Mouse (Mus musculus) thymus, postnatal 36 days (tissue): ENCODE results near the gene Gm12830.
A peak's percentile ranks its signal among the peaks of the same experiment; 100 is the strongest.

Experiments used
- DNase-seq, 2 experiments: peaks; one replicate each; pipeline ENCODE4 v3.0.0; 2022; ENCODE audit warnings: mixed read lengths in 2 of 2

Gene Gm12830

DNA sequence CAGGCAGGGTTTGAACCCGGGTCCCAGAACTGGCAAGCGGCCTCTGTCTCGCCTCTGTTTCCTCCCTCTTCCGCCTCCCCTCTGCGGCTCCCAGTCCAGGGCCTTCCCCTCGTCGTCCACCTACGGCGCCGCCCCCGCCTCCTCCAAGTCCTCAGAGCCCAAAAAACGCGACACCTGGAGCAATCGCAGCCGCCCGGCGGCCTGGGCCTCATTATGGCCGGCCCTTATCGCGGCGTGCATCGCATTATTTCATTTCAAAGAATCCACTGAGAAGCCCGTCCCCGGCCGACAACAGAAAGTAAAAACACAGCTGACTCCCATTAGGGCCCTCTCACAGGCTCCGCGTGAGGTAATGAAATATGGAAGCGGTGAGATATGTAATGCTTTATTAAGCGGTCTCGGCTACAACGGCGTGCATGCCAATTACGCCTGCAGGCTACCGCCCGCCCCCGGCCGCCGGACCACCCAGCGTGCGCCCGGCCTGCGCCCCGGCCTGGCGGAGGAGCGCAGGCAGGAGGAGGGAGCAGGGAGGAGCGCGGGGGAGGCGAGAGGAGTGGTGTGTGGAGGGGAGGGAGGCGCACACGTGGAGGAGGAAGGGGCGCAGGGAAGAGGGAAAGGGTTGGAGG, at the start of gene Gm12830:
Gene Gm12830, plus strand, starts transcription at position 156 of the 626 bp plus-strand sequence.
- DNase-seq, result no peak

DNA sequence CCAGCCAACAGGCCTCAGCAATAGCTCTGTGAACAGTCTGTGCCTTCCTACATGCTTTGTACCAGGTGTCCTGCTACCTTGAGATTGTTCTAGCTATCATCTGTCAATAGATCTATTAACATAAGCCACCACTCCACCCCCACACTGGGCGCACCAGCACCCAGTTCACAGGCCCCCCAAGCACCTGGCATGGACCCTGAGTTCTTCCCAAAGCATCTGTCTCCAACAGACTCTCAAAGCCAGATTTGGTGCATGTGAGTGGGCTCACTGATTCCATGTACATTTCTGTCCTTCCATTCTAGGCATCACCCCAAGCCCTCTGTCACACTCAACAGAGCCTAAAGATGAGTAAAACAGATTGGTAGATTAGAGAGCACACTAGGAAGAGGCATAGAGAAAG, 48.2 kb upstream of the Gm12830 start:
- no peak for DNase-seq

DNA sequence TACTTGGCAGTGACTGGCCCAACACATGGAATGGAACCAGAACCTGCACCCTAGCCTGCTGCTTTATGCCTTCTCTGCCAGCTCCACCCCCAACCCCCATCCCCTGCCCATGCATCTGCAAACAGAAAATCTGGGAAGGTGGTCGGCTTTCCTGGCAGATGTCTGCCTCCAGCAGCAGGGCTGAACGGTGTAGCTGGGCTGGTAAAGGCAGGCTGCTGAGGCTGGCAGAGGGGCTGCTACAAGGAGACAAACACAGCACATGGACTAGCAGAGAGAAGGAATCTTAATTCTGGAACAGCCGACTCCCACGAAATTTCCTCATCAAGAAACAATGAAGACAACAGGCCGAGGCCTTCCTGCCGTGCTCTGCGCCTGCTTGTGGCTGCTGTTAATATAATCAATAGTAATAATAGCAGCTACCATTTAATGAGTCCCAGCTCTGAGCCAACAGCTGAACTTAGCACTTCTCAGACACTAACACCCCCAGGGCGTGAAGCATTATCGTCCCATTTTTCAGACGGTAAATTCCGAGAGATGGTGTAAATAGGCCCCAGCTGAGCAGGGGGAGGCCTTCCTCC, 43.8 kb upstream of the Gm12830 start:
- no peak for DNase-seq

DNA sequence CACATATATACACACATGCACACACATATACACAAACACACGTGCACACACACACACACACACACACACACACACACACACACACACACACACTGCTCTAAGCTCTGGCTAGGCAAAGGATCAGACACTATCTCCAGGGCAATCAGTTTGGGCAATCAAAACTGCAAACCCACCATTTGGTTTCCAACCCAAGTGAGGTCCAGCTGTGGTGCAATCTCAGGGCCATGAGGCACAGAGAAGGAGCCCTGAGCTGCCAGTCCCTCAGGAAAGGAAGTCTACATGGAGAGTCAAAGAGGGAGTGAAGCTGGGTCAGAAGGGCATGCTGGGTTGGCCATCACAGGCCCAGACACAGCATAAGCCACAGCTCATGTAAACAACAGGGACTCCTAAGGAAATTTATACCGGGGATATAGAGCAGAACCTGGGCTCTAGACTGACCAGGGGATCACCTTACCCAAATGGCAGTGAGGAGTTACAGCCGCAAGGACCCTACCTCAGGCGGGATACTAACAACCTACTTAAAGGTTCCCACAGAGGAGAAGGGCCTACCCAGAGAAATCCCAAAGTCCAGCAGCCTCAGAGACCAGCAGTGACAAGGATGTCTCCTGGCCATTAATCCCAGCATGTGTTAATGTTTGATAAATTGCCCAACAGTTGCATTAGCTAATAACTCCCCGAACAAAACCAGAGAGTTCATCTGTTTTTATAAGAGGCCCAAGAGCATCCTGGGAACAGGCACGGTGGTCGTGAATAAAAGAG, 42.6 kb upstream of the Gm12830 start:
- DNase-seq, result no peak

DNA sequence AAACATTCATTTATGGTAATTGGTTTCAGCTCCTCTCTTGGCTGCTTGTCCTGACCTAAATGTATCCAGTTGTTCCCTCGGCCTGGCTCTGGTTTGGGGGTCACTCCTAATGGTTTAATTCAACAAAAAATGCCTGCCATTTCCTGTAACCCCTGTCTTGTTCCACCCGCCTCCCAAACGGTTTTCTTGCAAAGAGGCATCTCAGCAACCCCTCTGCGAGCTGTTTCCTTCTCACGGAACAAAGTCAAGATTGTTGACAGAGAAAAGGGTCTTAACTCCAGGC, 42.1 kb upstream of the Gm12830 start:
- DNase-seq, result no peak

DNA sequence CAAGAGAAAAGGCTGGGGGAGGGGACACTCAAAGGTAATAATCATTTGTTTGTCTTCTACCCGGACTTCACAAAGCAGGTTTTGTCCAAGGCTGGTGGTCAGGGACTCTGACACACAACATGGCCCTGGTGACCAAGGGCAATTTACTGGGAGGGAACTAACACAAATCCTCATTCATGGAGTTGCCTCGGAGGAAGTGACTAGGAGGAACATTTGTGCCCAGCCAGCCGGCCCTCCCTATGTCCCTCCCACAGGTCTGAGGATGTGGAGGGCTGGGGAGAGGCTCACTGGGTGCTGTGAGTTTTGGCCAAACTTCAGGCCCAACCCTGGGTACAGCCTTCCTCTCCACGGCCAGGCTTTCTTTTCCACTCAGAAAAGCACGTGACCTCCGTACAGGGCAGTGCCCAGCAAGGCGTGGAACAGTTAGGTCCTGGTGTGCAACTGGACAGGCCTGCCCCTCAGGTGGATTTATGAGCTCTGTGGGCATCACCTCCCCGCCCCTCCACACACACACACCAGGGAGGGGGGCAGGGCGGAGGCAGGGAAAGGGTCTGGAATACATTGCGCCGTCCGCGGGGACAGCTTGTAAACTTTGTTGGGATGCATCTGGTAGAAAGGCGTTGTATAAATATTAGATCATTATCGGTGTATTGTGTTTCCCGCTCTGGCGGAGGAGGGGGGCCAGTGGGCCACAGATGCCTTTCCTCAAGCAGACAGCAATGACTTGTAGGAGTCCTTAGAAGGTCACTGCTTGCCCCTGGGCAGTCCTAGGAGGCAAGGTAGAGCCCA, 41.6 kb upstream of the Gm12830 start:
- DNase-seq, result no peak

DNA sequence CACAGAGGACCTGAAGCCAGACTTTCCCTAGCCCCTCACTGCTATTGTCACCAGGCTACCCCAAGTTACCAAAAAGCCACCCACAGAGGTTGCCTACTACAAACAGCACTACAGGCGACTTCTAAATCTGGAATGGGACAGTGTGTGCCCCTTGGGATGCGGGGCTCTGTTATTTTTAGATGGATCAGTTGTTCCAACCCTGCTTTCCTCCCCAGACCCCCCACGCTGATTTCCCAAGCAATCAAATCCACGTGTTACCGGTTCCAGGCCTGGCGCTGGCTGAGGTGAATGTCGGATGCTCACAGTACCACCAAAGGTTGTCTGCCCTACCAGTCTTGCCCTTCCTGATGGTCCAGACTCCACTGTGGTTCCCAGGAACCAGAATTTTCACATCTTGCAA, 38.7 kb upstream of the Gm12830 start:
- no peak for DNase-seq

DNA sequence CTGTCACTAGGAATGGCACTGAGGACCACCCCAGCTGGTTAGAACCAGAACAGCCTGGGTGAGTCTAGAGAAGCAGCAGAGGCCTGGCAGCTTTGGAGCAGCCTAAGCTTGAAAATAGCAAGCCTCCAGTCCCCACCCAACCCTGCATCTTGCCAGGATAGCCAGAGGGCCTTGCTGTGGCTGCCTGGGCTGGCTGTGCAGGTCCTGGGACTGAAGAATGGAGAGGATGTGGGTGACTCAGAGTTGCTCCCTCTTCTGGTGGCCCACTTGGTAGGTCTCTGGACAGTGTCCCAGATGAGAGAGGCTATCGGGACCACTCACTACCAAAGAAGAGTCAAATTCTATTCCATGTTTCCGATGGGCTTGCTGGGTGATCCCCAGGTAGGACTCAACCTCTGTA, 36.8 kb upstream of the Gm12830 start:
- no peak for DNase-seq

DNA sequence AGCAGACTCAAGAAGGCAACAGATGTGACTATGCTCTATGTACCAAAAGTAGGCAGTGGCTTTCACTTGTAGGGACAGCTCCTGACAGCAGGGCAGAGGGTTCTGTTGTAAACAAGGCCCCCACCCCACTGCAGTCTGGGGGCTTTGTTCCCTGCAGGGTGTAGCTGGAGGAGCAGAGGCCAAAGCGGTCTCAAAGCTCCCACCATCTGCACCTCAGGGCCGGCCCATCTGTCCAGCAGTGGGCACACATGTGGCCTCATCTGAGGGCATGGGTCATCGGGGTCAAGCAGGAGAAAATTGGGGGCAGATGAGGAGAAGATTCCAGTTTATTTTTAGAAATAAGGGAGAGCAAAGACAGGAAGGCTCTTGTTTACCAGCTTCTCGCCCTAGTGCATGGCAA, 32.7 kb upstream of the Gm12830 start:
- DNase-seq, result no peak

DNA sequence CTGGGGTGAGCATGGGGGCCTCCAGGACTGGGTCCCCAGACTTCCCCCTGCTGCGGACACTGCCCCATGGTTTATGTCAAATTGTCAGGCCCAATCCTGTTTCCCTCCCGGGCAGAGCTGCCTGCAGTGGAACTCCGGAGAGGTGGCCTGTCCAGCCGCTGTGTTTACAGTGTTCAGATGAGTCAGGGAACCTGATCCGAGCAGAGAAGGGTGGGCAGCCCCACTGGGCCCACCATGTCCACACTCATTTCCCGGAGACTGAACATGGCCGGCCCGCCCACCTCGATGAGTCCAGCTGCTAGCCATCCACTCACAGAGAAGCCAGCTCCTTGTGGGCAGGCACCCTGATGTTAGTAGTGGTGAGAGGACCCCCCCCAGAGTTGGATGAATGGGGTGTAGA, 29.9 kb upstream of the Gm12830 start:
- DNase-seq, result no peak

DNA sequence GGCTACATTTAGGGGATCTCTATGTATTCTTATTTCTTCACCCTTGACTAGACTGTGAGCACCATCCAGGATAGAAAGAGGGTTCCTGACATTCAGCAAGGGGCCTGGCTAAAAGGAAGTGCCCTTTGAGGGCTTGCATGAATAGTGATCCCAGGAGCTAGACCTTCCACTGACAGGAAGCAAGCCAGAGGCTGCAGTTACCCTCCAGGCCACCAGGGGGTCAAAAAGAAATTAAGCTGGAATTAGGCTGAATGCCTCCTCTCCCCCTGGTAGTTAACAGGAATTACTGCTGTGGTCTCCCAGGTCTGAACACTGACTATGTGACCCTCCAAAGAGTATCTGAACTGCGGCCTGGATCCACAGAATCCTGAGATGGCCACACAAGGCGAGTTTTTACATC, 27.7 kb upstream of the Gm12830 start:
- peak in 1 of 2 experiments; percentile 6 for DNase-seq

DNA sequence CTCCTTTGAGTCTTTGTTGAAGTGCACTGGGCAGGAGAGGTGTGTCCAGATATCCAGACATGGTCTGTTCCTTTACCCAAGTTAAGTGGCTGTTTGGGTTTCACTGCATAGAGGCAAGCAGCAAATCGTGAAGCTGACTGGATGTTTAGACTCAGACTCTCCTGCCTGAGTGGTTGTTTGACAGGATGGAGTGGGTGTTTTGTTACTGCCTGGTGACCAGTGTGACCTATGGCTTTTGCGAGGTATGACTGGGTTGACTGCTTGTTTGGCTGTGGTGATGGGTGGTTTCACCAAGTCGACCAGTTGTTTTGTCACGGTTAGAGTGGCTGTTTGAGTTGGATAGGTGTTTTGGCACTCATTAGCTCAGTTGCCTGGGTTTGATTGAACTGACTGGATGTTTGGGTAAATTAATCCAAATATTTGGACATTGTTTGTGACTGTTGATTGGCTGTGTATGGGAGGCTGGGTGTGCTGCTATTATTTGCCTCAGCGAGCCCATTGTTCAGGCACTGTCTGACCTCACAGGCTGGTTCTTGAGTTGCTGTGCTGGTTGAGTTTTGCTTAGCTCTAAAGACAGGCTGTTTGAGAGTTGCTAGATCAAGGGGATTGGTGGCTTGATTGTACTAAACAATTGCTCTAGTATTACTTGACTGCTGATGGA, 24.1 kb upstream of the Gm12830 start:
- no peak for DNase-seq

DNA sequence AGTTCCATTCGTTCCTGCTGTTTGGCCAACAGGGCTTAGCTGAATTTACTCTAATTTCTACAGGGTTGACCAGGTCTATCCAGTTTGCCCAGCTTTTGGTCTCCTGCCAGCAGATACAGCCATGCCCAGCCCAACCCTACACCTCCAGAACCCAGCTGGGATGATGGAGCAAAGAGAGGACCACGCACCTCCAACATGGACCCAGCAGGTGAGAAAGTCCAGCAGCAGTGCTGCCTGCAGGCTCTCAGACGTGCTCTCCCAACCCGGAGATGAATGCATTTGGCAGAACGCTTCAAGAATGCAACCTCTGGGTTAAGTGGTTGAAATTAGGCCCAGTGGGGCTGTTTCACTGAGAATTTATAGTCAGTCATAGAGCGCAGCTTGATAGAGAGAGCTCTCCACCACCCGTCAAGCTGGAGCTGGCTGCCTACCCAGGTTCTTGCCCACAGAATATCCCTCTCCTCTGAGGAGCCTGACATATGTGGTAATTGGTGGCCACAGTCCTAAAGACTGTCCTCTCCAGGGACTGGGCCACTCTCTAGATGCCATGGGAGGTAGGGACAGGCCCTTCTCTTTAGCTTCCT, 23.4 kb upstream of the Gm12830 start:
- DNase-seq, result no peak

DNA sequence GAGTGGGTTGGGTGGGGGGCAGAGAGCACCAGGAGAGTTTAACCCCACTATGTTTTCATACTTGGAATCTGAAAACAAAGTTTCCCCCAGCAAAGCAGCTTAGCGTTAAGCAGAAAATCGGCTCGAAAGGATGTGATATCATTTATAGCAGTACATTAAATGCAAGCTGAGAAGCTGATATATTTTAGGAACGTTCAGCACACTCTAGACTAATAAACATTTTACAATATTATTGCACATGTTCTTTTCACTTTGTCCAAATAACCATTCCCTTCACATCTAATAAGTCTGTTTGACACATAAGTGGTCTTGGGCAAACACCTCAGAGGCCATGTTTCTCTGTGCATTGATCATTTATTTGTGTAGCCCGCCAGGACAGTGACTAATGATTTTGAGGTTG, 17.4 kb upstream of the Gm12830 start:
- no peak for DNase-seq

DNA sequence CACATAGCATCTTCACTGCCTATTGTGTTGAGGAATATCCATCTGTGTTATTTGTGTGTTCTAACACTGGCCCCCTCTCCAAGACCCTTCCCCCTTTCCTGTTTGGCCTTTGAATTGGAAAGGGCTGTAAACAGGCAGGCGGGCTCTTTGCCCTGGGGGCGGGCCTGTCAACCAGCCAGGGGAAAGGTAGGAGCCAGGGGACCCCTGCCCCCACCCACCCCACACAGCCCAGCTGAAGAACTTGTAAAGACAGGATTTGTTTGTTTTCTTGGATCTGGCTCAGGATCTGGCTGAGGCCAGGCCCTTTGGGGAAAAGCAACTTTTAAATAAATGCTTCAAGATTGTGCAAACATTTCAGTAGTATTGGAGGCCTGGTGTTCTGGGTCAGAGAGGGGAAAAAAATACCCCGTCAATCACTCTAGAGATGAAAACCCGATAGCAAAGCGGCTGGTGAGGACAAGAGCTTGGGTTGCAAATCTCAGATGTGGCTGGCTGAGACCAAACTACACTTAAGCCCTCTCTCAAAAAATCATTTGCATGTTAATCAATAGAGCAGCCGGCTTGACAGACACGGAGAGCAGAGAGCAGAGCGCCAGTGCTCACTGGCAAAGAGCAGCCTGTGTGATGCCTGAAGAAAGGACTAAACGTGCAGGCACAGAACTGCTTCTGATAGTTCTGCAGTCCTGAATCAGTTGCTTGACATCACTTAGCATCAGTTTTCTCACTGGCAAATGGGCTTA, 2.4 kb upstream of the Gm12830 start:
- DNase-seq, result no peak

DNA sequence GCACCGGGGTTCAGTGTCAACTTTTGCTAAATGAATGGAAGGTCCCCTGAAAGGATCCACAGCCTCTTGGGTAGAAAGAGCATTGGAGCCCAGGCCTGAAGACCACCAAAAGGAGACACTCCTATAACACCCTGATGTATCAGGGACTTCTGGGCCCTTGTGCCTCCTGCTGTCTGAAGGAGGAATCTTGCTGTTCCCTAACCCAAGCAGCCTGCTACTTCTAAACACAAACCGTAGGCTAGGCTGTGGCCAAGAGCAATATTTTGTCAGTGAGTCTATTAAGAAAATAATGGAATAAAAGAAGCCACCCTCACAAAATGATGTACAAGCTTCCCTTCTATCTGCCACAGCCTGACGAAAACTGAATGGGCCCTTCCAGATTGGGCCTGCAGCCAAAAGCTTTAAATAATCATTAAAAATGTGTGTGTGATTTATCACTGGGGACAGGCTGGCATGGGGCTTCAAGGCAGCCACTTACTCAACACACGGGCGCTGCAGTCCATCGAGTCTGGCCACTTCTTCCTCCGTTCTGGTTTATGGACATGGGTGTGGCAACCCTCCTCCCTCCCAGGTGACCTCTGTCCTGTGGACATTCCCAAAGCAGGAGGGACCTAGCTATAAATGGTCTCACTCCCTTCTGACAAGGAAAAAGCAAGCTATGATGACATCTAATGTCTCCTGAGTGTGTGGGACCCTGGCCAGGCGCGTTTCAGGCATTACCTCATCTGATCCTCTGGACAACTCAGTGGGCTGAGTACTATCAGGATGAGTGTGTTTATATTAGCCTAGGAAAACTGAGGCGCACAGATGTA, 13.5 kb downstream of the Gm12830 start:
- DNase-seq, result no peak

DNA sequence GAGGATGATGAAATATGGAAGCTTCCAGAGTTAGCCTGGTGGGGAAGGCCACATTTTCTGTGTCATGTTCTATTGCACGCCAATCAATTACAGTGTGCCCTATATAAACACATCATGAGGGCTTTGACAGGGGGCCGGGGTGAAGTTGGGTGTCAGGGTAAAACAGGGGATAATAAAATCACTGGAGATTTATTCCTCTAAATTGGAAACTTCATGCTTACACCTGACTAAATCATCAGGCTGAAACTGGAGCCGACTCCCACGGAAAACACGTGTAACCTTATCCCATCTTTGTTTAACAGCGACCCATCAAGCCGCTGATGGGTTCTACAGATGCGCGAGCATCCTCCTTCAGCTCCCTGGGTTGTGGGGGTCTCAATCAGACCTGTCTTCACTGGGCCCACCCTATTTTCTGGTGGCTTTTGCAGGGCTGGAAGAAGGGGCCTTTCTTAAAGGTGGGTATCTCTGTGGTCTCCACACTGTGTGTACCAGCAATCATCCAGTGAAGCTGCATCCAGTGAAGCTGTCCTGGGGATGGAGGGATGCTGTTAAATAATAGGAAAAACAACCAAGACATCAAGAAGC, 19.9 kb downstream of the Gm12830 start:
- no peak for DNase-seq

DNA sequence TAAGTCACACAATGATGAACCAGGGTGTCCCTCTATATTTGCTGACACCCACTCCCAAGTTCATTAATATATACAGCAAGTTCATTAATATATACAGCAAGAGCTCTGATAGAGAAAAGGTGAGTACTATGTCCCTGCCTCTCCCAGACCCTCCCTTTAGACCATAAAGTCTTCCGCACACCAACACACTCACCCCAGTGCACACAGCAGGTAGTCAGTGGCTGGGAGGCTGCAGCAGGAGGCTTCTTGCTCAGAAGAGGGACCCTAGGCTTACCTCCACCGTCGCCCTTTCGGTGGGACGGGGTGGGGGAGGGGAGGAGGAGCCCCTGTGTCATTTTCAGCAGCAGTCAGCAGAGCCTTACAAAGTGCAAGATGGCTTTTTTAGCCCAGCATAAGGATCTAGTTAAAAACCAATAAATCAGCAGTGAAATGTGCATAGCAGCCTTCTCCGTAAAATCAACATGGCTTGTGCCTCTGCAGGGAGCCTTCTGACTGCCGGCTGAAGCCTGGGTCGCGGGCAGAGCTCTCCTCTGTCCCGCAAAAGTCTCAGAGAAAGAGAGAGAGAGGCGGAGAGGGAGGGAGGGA, 20.9 kb downstream of the Gm12830 start:
- no peak for DNase-seq

DNA sequence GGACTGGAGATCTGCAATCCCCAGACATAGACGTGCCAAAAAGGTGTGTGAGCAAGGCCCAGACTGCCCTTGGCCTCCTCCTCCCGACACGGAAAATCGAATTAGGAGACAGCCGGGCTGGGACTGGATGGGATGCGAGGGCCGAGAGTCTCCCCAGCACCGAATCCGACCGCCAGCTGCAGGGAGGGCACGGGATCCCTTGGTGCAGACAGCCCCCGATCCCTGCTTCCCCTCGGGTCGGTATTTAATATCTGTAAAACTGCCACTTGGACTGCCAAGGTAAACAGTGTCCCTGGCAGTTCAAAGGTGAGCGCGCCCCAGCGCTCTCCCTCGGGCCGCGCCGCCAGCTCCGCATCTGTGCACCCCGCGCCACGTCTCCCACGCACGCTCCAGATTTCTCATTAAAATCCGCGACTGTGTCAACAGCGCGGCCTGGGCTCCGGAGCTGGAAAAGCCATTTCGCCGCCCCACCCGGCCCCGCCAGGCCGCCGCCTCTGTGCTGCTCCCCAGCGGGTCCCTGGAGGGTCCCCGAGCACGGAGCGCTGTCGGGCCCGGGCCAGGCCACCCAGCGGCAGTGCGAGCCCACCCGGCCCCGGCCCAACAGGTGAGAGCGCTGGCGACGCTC, 21.7 kb downstream of the Gm12830 start:
- DNase-seq, result no peak

DNA sequence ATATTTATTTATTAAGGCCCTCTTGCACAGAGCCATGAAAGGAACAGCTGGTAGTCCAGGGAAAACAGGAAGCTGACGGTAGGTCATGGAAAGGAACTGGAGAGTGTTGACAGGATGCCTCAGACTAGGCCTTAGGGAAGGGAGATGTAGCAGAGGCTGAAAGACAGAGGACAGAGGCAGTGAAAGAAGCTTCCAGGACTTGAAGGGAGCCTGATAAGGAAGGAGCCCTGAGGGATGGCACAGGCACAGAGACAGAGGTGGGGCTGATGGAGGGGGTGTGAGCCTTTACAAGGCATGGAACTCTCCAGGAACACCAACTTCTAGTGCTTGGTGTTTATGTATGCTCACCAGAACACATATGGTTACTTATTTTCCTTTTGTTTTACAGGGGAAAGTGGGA, 23.1 kb downstream of the Gm12830 start:
- DNase-seq, result no peak
